31 mouse cellular contexts compared by ENCODE assay signal in the genomic region with DNA sequence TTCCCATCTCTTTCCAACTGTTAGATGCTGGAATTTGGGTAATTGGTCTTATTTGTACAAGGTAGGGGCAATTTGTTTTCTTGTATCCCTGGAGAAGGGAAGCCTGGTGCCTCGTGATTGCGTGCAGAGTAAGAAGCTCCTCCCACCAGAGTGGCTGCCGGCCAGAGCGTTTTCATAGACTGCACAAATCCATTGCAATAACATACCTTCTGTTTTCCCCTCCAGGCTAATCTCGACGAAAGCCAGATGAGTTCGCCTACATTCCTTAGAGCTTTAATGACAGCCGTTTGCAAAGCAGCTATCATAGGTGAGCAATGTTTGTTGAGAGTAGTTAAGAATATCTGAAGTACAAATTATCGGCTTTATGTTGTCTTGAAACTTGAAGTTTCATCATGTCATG. TPM values are rescaled to one million over a fixed set of nuclear protein-coding genes. Genes with fewer than 3 reads are reported as not detected.
A peak's percentile ranks its signal among the peaks of the same experiment; 100 is the strongest.
DNase-seq lines count a peak whose midpoint lies in the region; ATAC-seq lines count a peak whose summit lies in the region.
"Had no signal": no experiment of that assay in that cellular context is flagged by ENCODE, and none has a peak within 500 bp of the region (broad histone marks: within the 10 kb centered on the region; RNA-seq: fewer than 3 reads in every experiment).

No protein-coding gene starts in this region.

- peaks cover 94% of the 10 kb centered on the region for H3K36me3 ChIP-seq in embryonic facial prominence, embryonic 14.5 days (ENCODE audit: control insufficient read depth, insufficient read depth, low read length)
- H3K36me3 ChIP-seq in kidney, embryonic 14.5 days (ENCODE audit: control insufficient read depth, insufficient read depth, low read length) = peaks cover 80% of the 10 kb centered on the region

- no peak overlapping the region for H3K27ac ChIP-seq in embryonic facial prominence, embryonic 14.5 days (replicated peaks; ENCODE audit: low read depth, low read length)
- no peak overlapping the region for H3K27ac ChIP-seq in kidney, embryonic 14.5 days (ENCODE audit: low read depth, low read length)
- H3K27ac ChIP-seq: embryonic facial prominence, embryonic 12.5 days; hindbrain, embryonic 14.5 days; hindbrain, postnatal 0 days had no signal

- no peak overlapping the region for H3K4me3 ChIP-seq in embryonic facial prominence, embryonic 14.5 days (ENCODE audit: low read depth, low read length)
- no peak overlapping the region for H3K4me3 ChIP-seq in kidney, embryonic 14.5 days (ENCODE audit: low read length)
- H3K4me3 ChIP-seq: embryonic facial prominence, embryonic 12.5 days had no signal

- H3K4me1 ChIP-seq in embryonic facial prominence, embryonic 14.5 days (ENCODE audit: control insufficient read depth, insufficient read depth, low read length) = no peaks in the 10 kb centered on the region
- H3K4me1 ChIP-seq in kidney, embryonic 14.5 days (ENCODE audit: control insufficient read depth, insufficient read depth, low read length) = no peaks in the 10 kb centered on the region
- H3K4me1 ChIP-seq: embryonic facial prominence, embryonic 12.5 days had no signal

- ATAC-seq in embryonic facial prominence, embryonic 14.5 days (ENCODE audit: low read depth) = no peak
- ATAC-seq in kidney, embryonic 14.5 days (ENCODE audit: low FRiP score, low TSS enrichment) = no peak
- ATAC-seq: activated CD4-positive, CD25-positive, alpha-beta regulatory T cell, adult 4 months; forebrain, embryonic 14.5 days; forebrain, postnatal 0 days; hindbrain, postnatal 0 days; inflammation-experienced regulatory T-cells, adult 6 months; intestine, embryonic 16.5 days; Patski had no signal

- no peak overlapping the region for H3K9ac ChIP-seq in embryonic facial prominence, embryonic 14.5 days (ENCODE audit: low read depth, low read length)
- H3K9ac ChIP-seq in kidney, embryonic 14.5 days (ENCODE audit: low read depth, low read length) = no peak overlapping the region
- H3K9ac ChIP-seq: embryonic facial prominence, embryonic 12.5 days; forebrain, postnatal 0 days; hindbrain, embryonic 14.5 days had no signal

- H3K9me3 ChIP-seq in embryonic facial prominence, embryonic 14.5 days (ENCODE audit: control insufficient read depth, low read length) = no peaks in the 10 kb centered on the region
- H3K9me3 ChIP-seq in kidney, embryonic 14.5 days (ENCODE audit: control insufficient read depth, low read length) = no peaks in the 10 kb centered on the region
- H3K9me3 ChIP-seq: embryonic facial prominence, embryonic 12.5 days; G1E had no signal

- WGBS in embryonic facial prominence, embryonic 14.5 days = 59% methylated on average over 9 of the region's 9 CpGs
- 85% methylated on average over 9 of the region's 9 CpGs for WGBS in kidney, embryonic 14.5 days

- H3K4me2 ChIP-seq in embryonic facial prominence, embryonic 14.5 days (ENCODE audit: low read depth, low read length) = no peak overlapping the region
- no peak overlapping the region for H3K4me2 ChIP-seq in kidney, embryonic 14.5 days (replicated peaks; ENCODE audit: low read depth, low read length)
- H3K4me2 ChIP-seq: embryonic facial prominence, embryonic 12.5 days; hindbrain, embryonic 14.5 days had no signal

- peak; percentile 59 for DNase-seq in heart, adult 11 months
- no peak for DNase-seq in heart, adult 18-20 months
- peak; percentile 16 for DNase-seq in R1 (ENCODE audit: low read depth, low spot score)
- DNase-seq in embryonic facial prominence, embryonic 14.5 days (ENCODE audit: low spot score) = peak; percentile 57
- peak; percentile 56 for DNase-seq in gonadal fat pad, adult 2 months (ENCODE audit: low read depth)
- no peak for DNase-seq in right cerebral cortex, adult 2 months (ENCODE audit: low spot score in 2 of 2)
- DNase-seq: adrenal gland, adult 8-10 months; adrenal gland, postnatal 25 days; B cell, adult 2 months; cerebellum, adult 11-12 months; cerebellum, adult 8-10 months; cerebellum, postnatal 10 days; cerebellum, postnatal 36 days; embryo, embryonic 11 days; forebrain, postnatal 0 days; gastrocnemius, postnatal 25 days; heart, postnatal 10 days; heart, postnatal 4 days; kidney, adult 18-20 months had no signal

- H3K27me3 ChIP-seq in embryonic facial prominence, embryonic 14.5 days (replicated peaks; ENCODE audit: control insufficient read depth, insufficient read depth, low read length) = no peaks in the 10 kb centered on the region
- H3K27me3 ChIP-seq in kidney, embryonic 14.5 days (ENCODE audit: control insufficient read depth, insufficient read depth, low read length) = no peaks in the 10 kb centered on the region
- H3K27me3 ChIP-seq: CH12.LX; embryonic facial prominence, embryonic 12.5 days; Patski had no signal

RNA-seq across cellular contexts. Expression of a gene that starts 14.4 kb away (rescaled TPM):
- 10 to 100 TPM; 84.3 to 85.1 TPM for total RNA-seq in heart, adult 18-20 months (2021)
- 145 and 178 TPM in 2 replicates for polyA plus RNA-seq in embryonic facial prominence, embryonic 14.5 days (2014; fragmentation: Nextera tagmentation; extraction: Ambion mirVana)
- 59.8 and 63.2 TPM in 2 replicates for polyA plus RNA-seq in gonadal fat pad, adult 2 months (2012; rRNA removed)
- polyA plus RNA-seq in kidney, embryonic 14.5 days (2014; fragmentation: Nextera tagmentation; extraction: Ambion mirVana) = 124 and 176 TPM in 2 replicates

RNA-seq across cellular contexts. Expression of a gene that starts 48.5 kb away (rescaled TPM):
- total RNA-seq in heart, adult 18-20 months (2021) = not detected
- polyA plus RNA-seq in embryonic facial prominence, embryonic 14.5 days (2014; fragmentation: Nextera tagmentation; extraction: Ambion mirVana) = 0.35 and 0.85 TPM in 2 replicates
- polyA plus RNA-seq in gonadal fat pad, adult 2 months (2012; rRNA removed) = 7.9 and 8.5 TPM in 2 replicates
- 0.47 and 0.60 TPM in 2 replicates for polyA plus RNA-seq in kidney, embryonic 14.5 days (2014; fragmentation: Nextera tagmentation; extraction: Ambion mirVana)

RNA-seq across cellular contexts. Expression of a gene that starts 48.5 kb away (rescaled TPM):
- total RNA-seq in heart, adult 18-20 months (2021) = under 1 TPM; 0.17 to 0.26 TPM
- 0.71 and 1.6 TPM in 2 replicates for polyA plus RNA-seq in embryonic facial prominence, embryonic 14.5 days (2014; fragmentation: Nextera tagmentation; extraction: Ambion mirVana)
- polyA plus RNA-seq in gonadal fat pad, adult 2 months (2012; rRNA removed) = 6.2 and 7.1 TPM in 2 replicates
- polyA plus RNA-seq in kidney, embryonic 14.5 days (2014; fragmentation: Nextera tagmentation; extraction: Ambion mirVana) = 0.81 and 0.99 TPM in 2 replicates
- total RNA-seq: gastrocnemius, postnatal 25 days had no signal
- polyA plus RNA-seq: activated CD4-positive, CD25-positive, alpha-beta regulatory T cell, adult 4 months; forebrain, embryonic 11.5 days; inflammation-experienced regulatory T-cells, adult 6 months had no signal

Comparison
In these comparisons a context has a peak if more than half of its experiments do, and no peak if none do; other contexts are left out.
1. DNase-seq: peak in heart, adult 11 months (single experiment), R1 (single experiment), embryonic facial prominence, embryonic 14.5 days (single experiment) and gonadal fat pad, adult 2 months (single experiment); none in heart, adult 18-20 months (0 of 2) and right cerebral cortex, adult 2 months (0 of 2).